Mouse (Mus musculus): Measurements from ENCODE around the gene Atp5f1. TPM values are rescaled to one million over a fixed set of nuclear protein-coding genes. Genes with fewer than 3 reads are reported as not detected.
"Not testable (repeated sequence)": the region's sequence is repeated elsewhere in the genome, so short reads cannot be mapped to it uniquely, and the experiment has no call there.

Atp5f1 gene
- 100 to 1,000 TPM; 442 to 454 TPM for polyA plus RNA-seq (2017; shearing (Covaris generic))

DNA sequence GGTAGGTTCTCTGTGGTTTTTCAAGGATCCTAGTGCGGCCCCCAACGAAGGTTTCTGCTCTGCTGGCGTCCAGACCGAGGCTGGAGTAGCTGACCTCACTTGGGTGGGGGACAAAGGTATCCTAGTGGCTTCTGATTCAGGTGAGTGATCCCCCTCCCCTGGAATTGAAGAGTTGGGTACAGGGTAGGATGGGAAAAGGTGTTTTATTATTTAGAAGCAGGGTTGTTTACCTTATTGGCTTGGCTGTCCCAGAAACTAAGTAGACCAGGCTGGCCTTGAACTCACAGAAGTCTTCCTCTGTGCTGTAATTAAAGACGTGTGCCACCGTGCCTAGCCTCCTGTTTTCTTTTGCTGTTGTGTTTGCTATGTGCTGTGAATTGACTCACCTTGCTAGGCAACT lies at the start of gene Atp5f1:
Atp5f1 (minus strand) TSS at position 101 of the 400 bp plus-strand sequence.
- no peak for ATAC-seq

DNA sequence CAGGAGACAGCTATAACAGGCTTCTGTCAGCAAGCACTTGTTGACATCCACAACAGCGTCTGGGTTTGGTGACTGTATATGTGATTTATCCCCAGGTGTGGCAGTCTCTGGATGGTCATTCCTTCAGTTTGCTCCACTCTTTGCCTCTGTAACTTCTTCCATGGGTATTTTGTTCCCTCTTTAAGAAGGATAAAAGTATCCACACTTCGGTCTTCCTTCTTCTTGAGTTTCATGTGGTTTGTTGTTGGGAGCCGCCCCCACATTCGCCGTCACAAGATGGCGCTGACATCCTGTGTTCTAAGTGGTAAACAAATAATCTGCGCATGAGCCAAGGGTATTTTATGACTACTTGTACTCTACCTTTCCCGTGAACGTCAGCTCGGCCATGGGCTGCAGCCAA lies 43.5 kb upstream of the Atp5f1 start:
- peak; percentile 12 for ATAC-seq

DNA sequence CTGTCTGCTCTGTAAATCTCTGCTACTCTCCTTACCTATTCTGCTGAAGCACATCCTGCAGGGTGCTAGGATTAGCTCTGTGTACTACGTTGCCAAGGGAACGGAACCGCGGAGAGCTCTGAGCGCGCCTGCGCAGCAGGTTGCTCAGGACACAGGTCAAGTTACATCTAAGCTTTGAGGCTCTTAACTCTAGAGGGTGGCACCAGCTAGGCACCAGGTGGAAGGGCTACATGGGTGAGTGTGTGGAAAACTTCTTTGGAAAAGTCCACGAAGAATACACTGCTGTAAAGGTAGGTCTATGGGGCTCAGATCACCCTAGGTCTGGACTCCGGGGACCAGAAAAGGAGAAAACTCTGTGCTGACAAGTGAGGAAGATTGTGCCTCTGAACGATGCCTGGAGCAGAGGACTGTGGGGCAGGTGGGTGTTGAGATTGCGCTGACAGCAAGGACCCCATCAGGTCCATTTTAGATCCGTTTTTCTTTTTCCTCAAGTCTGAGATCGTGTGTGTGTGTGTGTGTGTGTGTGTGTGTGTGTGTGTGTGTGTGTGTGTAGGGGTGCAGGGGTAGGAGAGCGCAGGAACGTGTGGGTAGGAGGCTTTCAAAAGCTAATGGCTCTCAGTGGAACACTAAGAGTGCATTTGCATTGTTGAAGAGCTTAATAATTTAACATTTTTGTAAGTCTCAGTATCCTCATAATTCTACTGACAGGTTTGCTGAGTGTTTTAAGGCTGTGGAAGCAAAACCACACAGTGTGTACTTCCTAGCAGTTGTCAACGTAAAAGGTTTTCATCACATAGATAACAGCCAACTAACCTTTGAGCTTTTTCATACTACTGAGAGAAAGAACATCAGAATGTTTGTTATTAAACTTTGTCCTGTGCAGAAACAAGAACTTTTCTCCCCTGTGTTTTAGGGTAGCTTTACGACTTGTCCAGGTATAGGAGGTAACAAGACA lies 41.8 kb upstream of the Atp5f1 start:
- ATAC-seq: peak; percentile 95

DNA sequence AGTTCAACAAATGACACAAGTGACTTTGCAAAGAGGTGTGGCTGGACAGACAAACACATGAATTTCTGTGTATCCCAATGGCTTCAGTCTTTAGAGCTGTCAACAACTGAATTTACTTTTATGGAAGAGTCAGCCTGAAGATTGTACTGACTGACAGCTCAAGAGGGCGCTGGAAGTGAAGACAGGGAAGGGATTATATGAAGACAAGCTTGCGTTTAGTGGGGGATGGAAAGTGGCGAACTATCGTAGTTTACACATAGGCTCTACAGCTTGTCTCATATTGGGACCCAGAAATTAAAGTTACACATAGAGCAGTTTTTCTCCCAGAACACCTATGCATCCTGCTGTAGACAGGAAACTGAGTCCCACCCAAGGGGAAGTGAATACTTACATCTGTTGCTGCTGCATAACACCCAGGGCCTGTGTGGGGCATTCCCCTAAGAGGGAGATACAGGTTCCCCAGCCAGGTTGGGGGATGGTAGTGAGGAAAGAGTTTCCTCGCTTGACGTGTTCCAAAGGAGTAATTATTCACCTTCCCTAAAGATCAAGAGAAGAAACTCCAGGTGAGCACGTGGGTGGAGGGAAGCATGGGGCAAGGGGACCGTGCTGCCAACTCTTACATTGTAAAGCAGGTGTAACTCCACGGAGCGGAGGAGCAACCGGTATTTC lies 40.9 kb upstream of the Atp5f1 start:
- ATAC-seq: peak; percentile 25

DNA sequence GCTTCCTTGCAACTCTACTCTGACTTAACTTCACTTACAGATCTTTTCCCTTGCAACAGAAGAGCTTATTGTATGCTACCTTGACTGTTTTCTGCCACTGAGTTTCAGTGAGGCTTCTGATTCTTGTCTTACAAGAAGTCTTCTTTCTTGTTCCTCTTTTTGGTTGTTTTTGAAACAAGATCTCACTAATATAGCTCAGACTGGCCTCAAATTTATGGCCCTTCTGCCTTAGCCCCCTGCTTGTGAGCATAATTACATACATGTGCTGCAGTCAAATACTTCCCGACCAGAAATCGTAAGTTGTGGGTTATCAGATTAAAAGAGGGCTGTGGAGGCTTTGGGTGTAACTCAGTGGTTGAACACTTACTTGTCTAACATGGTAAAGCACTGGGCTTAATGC lies 34.8 kb upstream of the Atp5f1 start:
- ATAC-seq: no peak

DNA sequence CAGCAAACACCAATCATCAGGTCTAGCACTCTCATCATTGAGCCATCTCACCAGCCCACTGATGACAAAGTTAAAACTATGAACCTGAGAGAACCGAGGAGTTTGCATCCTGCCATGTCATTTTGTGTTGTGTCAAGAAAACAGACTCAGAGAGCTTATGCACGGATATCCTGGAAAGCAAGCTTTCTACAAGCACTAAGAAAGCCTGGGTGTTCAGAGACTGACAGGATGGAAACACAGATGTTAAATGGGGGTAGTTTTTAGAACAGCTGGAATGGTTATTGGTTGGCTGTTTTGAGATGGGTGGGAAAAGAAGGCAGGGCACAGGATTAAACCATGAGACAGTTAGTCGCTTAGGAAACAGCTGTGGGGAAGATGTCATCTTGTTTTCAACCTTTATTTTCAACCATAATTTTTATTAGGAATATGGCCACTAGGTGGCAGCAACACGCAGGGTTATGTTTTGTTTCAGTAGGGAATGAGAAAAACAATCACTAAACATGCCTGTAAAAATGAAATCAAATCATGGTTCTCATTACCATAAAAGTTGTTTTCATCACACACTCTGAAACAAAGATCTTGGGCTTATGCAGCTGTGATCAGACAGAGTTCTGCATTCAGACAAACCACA lies 31.9 kb upstream of the Atp5f1 start:
- ATAC-seq: peak; percentile 32

DNA sequence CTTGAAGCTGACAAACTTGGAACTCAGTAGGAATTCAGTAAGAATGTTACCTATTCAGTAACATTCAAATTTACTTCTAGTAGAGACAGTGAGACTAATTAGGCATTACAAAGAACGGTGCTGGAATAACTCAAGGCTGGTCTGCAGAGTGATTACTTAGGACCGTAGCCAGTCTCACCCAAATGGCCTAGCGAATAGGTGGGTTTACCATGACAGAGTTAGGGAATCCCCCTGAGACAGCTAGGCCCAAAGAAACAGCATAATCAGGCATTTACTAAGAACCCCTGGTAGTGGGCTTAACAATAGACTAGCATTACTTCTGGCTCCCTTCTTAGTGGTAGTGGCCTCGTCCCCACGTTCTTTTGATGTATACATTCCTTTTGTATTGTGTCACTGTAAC lies 29.7 kb upstream of the Atp5f1 start:
- not testable (repeated sequence) for ATAC-seq

DNA sequence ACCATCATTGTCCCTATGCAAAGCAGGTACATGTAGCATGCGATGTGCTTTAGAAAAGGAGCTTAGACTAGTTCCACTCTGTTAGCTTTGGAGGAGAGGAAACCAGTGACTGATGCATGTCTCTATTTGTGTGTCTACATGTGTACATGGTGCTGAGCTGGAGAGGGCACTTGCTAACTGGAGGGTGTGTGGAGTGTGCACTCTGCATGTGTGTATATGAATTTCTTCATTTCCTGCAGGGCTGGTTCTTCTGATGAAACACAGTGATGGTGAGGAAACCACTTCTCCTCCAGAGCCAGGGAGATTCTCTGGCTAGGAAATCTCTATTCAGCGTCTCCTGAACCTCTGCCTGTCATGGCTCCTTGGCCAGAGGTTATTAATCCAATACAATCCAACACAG lies 14.3 kb upstream of the Atp5f1 start:
- ATAC-seq: no peak

DNA sequence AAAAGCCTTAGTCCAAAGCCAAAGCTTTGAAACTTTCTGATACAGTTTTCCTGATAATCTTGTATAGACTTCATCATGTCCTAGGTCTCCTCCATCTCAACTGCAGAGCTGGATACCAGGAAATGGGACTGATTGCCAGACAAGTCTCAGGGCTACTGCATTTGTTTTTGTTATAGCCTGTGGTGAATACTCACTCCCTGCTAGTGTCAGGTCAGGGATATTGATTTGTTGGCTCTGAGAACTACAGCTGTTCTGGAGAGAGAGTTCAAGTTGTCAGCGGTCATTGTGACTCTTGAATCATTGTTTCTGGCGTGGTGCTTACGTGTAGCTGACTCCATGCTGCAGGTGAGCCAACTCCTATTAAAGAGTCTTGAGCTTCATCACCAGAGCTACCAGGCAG lies 13.5 kb upstream of the Atp5f1 start, which contains the start of gene Ovgp1:
Ovgp1 (plus strand) TSS at position 301 of the 400 bp plus-strand sequence.
- no peak for ATAC-seq

DNA sequence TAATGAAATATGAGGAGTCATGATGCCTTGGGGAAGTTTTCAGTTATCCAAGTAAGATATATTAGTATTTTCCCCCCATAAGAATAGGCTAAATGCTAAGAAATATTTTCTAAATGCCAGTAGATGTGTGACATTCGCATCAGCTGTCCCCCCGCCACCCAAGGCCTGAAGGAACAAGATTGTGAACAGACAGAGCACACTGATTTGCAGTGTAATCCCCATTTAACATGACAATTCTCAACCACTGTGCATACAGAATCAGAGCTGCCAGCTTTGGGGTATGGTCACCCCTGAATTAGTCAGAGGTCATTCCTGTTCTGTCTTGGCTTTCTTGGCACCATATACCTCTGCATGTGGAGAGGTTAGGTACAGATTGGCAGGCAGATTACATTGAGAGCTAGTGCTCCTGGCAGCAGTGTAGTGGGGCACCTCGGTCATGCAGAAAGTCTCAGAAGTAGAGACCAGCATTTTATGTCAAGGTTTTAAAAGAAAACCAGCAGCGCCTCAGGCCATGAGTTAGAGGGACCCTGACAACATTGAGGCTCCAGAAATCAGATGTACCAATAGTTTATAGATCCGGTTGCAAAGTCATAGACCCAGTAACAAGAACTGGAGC lies 12.0 kb upstream of the Atp5f1 start:
- no peak for ATAC-seq

DNA sequence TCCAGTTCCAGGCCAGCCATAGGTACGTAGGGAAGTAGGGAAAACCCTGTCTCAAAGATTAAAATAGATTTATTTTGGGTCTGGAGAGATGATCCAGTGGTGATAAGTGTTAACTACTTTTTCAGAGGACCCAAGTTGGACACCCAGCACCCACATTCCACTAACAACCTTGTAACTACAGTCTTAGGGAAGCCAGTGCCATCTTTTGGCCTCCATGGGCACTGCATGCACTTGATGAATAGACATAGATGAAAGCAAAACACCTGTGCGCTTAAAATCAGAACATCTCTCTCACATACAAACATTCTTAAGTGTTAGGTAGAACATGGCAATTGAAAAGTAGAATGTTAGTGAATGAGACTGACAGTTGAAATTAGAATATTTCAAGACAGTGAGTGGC lies 801 bp upstream of the Atp5f1 start:
- no peak for ATAC-seq

DNA sequence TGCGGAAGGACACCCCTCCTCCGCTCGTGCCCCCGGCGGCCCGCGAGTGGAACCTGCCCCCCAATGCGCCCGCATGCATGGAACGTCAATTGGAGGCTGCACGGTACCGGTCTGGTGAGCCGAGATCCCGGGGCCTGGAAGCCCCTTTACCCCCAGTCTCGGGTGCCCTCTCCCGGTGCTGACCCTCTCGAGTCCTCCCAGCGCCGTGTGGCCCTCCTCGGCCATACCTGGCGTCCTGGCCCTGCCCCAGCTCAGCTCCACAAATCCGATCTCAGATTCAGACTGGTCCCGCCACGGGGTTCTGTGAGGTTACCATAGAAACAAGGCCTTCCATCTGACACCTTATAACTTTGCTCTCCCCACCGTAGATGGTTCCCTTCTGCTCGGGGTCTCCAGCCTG lies 314 bp downstream of the Atp5f1 start:
- no peak for ATAC-seq

DNA sequence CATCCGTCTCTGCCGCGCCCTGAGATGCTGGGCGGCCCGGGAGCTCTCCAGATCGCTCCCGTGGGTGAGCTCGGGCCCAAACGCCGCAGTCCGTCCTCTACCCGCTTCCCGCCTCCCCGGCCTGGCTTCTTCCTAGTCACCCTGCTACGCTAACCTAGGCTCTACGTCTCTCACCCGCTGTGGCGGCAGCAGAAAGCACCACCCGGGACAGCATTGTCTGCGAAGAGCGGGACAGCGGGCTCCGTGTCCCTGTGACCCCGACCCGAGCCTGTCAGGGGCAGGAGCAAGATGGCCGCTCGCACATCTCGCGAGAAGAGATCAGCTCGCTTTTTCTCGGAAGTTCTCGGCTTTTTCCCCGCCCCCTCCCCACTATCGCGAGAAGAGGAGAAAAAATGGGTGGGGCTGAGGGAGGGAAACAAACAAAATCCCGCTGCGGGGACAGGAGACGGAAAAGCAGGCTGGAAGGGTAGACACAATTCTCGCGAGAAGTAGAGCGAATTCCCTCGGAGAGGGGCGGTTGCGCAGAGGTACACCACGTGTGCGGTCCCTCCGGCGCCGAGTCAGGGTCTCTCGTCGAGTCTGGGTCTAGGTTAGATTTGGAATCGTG lies 822 bp downstream of the Atp5f1 start, which contains the start of gene Wdr77:
Wdr77 (plus strand) TSS at position 396 of the 607 bp plus-strand sequence.
- peak; percentile 91 for ATAC-seq

DNA sequence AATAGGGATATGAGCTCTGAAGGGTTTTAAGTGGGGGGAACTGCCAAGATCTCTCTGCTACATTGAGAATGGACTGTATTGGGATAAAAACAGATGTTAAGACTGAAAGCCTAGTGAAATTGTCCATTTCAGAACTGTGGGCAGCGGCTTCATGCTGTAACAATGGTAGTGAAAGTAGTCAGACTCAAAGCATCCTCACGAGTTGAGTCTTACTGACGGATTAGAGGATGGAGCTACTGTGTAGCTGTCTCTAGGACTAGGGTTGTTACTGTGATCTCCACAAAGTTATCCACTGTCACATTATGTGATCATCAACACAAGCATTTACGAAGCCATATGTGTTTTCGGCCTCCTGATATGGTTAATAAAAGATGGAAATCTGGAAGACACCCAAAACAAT lies 1.7 kb downstream of the Atp5f1 start:
- no peak for ATAC-seq

DNA sequence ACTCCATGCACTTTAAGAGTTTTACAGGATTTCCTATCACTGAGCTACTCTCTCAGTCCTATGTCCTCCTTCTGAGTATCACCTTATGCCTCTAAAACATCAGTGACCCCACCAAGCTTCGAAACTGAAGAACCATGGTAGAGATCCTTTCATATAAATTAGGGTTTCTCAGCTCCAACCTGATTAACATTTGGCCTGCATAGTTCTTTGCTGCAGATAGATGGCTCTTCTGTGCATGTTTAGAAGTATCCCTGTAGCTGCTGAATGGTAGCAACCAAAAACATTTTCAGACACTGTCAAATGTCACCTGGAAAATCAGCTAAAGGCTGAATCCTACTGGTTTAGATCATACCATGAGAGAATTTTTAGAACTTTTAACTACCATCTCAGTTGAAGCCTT lies 2.7 kb downstream of the Atp5f1 start:
- ATAC-seq: no peak

DNA sequence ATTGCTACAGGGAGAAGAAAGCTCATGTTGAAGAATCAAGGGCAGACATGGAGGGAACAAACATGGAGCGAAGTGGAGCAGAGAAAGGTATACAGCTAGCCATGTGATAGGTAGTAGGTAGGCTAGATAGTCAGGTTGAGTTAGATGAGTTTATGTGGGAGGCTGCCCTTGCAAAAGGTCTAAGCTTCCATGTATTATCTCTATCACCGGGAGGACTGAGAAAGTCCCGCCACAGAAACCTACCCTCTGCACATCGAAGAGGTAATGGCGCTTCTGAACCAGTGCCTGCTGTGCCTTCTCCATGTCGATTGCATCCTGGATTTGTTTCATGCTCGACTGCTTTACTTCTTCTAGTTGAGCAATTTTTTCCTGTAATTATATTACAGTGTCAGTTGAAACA lies 8.6 kb downstream of the Atp5f1 start:
- no peak for ATAC-seq

DNA sequence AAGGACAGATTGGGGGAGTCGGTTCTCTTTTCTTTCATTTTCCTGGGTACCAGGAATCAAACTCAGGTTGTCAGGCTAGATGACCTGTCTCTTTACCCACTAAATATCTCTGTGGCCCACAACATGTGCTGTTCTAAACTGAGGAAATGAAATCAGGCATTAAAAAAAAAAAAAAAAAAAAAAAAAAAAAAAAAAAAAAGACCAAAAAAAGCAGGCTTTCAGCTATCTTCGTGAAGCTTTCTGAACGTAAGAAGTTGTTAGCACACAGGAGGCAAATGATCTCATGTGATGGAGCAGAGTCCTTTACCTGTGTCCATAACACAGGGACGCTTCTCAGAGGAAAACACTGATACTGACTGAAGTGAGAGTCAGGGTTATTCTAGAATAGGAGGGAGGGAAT lies 23.8 kb downstream of the Atp5f1 start:
- ATAC-seq: no peak

DNA sequence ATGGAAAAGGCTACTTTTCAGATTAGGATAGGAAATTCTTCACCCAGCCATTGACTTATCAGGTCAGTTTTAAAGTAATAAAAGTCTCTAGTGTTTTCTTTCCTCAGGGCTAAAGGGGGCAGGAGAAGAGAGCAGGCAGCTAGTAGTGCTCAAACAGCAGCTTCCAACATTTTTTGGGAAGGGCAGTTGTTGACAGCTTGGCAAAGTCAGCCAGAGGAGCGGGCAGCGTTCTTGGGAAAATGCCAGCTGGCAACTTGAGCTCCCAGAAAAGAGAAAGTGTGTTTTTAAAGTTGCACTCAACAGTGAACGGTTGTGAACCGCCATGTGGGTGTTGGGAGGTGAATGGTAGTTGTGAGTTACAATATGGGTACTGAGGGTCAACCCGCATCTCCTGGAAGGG lies 24.9 kb downstream of the Atp5f1 start:
- ATAC-seq: no peak

DNA sequence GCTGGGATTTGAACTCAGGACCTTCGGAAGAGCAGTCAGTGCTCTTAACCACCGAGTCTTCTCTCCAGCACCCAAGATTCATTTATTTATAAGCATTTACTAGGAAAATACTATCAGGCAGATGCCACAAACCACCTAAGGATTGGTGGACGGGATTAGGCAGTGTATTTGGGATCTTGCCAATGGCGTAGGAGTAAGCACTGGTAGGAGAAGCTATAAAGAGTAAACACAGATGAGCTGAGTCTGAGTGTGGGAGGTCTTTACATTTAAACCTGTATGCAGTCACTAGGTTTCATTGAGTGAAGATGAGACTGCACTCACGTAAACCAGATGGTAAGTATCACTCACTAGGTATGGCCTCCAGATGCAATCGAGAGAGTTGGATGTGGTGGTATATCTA lies 26.0 kb downstream of the Atp5f1 start:
- ATAC-seq: no peak

DNA sequence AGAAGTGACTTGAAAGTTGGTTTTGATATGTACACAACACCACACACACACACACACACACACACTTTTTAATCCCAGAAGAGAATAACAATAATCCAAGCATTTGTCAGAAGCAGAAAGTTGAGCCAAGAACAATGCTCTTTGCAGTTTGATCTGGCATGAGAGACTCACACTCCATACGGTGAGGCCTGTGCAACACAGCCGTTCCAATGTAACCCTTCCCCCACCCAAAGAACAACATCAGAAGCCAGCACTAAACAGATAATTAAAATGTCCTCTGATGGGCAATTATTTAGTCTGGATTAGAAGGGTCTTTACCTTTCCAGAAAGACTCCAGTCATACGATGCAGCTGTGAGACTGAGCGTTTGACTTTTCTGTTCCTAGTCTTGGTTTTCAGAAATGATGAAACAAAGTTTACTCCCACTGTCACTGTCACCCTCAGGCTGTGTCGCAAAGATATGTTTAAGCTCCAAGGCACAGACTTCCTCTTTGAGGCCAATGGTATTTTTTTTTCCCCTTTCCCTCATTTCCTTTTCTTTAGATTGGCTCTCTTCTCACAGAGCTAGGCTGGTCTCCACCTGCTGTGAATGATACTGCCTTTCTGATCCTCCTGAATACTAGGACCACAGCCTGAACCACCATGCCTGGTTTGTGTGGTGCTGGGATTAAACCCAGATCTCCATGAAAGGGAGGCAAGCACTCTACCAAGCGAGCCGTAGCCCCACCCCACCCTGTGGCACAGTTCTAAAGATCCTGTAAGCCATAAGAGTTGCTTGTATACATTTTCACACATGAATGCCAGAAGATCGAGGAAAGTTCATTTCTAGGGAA lies 27.4 kb downstream of the Atp5f1 start, which contains the start of gene I830077J02Rik:
I830077J02Rik (minus strand) TSS at position 425 of the 832 bp plus-strand sequence.
- no peak for ATAC-seq

DNA sequence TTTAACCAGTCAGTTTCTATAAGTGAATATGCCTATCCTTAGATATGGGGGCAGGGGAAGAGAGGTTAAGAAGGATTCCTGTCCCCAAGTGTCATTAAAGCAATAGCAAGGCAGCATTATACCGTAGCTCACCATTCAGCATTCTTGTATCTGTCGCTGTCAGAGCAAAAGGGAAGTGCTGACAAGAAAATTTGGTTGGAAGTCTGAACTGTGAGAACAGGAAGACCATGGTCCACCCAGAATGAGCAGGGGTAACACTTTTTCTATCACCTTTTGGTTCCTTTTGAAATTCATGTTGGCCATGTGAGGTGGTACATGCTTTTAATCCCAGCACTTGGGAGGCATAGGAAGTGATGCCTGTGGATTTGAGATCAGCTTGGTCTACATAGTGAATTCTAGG lies 28.8 kb downstream of the Atp5f1 start:
- no peak for ATAC-seq
